Mouse (Mus musculus) testis, adult 2 months (tissue): Measurements from ENCODE around the gene Fam90a1a. TPM values are rescaled to one million over a fixed set of nuclear protein-coding genes. Genes with fewer than 3 reads are reported as not detected.
"Not testable (repeated sequence)": the region's sequence is repeated elsewhere in the genome, so short reads cannot be mapped to it uniquely, and the experiment has no call there.

Experiments used
- H3K27ac ChIP-seq: fragments of 200-500 bp; 2 replicates; pipeline ENCODE4 v1.5.1; 2012; ENCODE audit warnings: low read depth, low read length; ENCODE audit not compliant: control insufficient read depth, insufficient read depth
- H3K27me3 ChIP-seq: fragments of 200-500 bp; 2 replicates; pipeline ENCODE4 v1.6.1; 2012; ENCODE audit warnings: mild to moderate bottlenecking, low read length, moderate library complexity; ENCODE audit not compliant: control insufficient read depth, insufficient read depth
- H3K36me3 ChIP-seq: fragments of 200-500 bp; 2 replicates; pipeline ENCODE4 v1.6.1; 2012; ENCODE audit warnings: mild to moderate bottlenecking, low read length; ENCODE audit not compliant: control insufficient read depth, insufficient read depth
- H3K4me1 ChIP-seq: fragments of 200-500 bp; 2 replicates; pipeline ENCODE4 v1.6.1; 2012; ENCODE audit warnings: low read length; ENCODE audit not compliant: control insufficient read depth, insufficient read depth
- H3K4me3 ChIP-seq: fragments of 200-500 bp; 2 replicates; pipeline ENCODE4 v1.5.1; 2012; ENCODE audit warnings: low read depth, mild to moderate bottlenecking, low read length, moderate library complexity, mixed read lengths; ENCODE audit not compliant: control insufficient read depth
- CTCF ChIP-seq: fragments of 200-500 bp; IDR thresholded peaks from 2 replicates; pipeline ENCODE4 v1.5.1; 2012; ENCODE audit warnings: low read depth, mild to moderate bottlenecking, inconsistent platforms, low read length, moderate library complexity; ENCODE audit not compliant: control insufficient read depth, insufficient read depth, insufficient replicate concordance
- POLR2A ChIP-seq: fragments of 200-500 bp; IDR thresholded peaks from 2 replicates; pipeline ENCODE4 v1.6.1; 2012; ENCODE audit warnings: low read depth, mild to moderate bottlenecking, inconsistent platforms, low read length, moderate library complexity; ENCODE audit not compliant: control insufficient read depth
- polyA plus RNA-seq: library from polyadenylated mRNA; depleted of rRNA; stranded (reverse); fragments of >200 nt; gene quantifications from 2 replicates; pipeline ENCODE4 v1.2.3, GENCODE M21; 2012; rRNA removed

Fam90a1a gene
- polyA plus RNA-seq: 0.07 TPM in 1 of 2 replicates, not detected in the other

GRCm38 (mm10) chr8:21958414-21958813, at the start of gene Fam90a1a:
TSS of gene Fam90a1a (plus strand) at chr8:21958714.
- no peaks in the 10 kb centered on the region for H3K36me3 ChIP-seq
- TF ChIP-seq POLR2A (no peak), CTCF (no peak)
- H3K27ac ChIP-seq: no peak within 1 kb of the TSS
- no peaks in the 10 kb centered on the region for H3K4me1 ChIP-seq
- no peak within 1 kb of the TSS for H3K4me3 ChIP-seq
- no peaks in the 10 kb centered on the region for H3K27me3 ChIP-seq

- H3K4me1 ChIP-seq: no peaks in the 10 kb centered on the region
- H3K4me3 ChIP-seq: no peak overlapping the region
- H3K27ac ChIP-seq: no peak overlapping the region
- no peaks in the 10 kb centered on the region for H3K36me3 ChIP-seq
- no peaks in the 10 kb centered on the region for H3K27me3 ChIP-seq
- no peak for TF ChIP-seq POLR2A
- TF ChIP-seq CTCF: no peak
These were observed 46.6 kb upstream of the Fam90a1a start for GRCm38 (mm10) chr8:21911931-21912330.

- H3K4me1 ChIP-seq: no peaks in the 10 kb centered on the region
- no peaks in the 10 kb centered on the region for H3K36me3 ChIP-seq
- no peak overlapping the region for H3K27ac ChIP-seq
- no peak overlapping the region for H3K4me3 ChIP-seq
- H3K27me3 ChIP-seq: no peaks in the 10 kb centered on the region
- TF ChIP-seq POLR2A: no peak
- TF ChIP-seq CTCF: no peak
These were observed 46.0 kb upstream of the Fam90a1a start for GRCm38 (mm10) chr8:21912554-21912953.

- H3K4me1 ChIP-seq: no peaks in the 10 kb centered on the region
- no peaks in the 10 kb centered on the region for H3K27me3 ChIP-seq
- H3K27ac ChIP-seq: no peak overlapping the region
- TF ChIP-seq POLR2A (no peak), CTCF (no peak)
- no peaks in the 10 kb centered on the region for H3K36me3 ChIP-seq
- H3K4me3 ChIP-seq: no peak overlapping the region
These were observed 42.9 kb upstream of the Fam90a1a start for GRCm38 (mm10) chr8:21915625-21916024.

GRCm38 (mm10) chr8:21930754-21931153, 27.8 kb upstream of the Fam90a1a start:
- not testable (repeated sequence) for H3K27me3 ChIP-seq, H3K27ac ChIP-seq, H3K4me3 ChIP-seq, H3K36me3 ChIP-seq, H3K4me1 ChIP-seq

- H3K27ac ChIP-seq: no peak within 1 kb of the TSS
- H3K27me3 ChIP-seq: no peaks in the 10 kb centered on the region
- TF ChIP-seq CTCF (no peak), POLR2A (no peak)
- no peaks in the 10 kb centered on the region for H3K4me1 ChIP-seq
- H3K36me3 ChIP-seq: no peaks in the 10 kb centered on the region
- H3K4me3 ChIP-seq: no peak within 1 kb of the TSS
These were observed 25.9 kb upstream of the Fam90a1a start, which contains the start of gene Defb15 for GRCm38 (mm10) chr8:21932610-21933009. TSS of gene Defb15 (minus strand) at chr8:21932710.

GRCm38 (mm10) chr8:21938052-21938451, 20.5 kb upstream of the Fam90a1a start, which contains the start of gene Defb35:
TSS of gene Defb35 (plus strand) at chr8:21938352.
- not testable (repeated sequence) for H3K27me3 ChIP-seq, H3K4me1 ChIP-seq, H3K27ac ChIP-seq, H3K4me3 ChIP-seq, H3K36me3 ChIP-seq

- Histone ChIP-seq H3K27me3 (no peaks in the 10 kb centered on the region), H3K4me3 (no peak within 1 kb of the TSS), H3K4me1 (no peaks in the 10 kb centered on the region), H3K27ac (no peak within 1 kb of the TSS), H3K36me3 (no peaks in the 10 kb centered on the region)
- TF ChIP-seq CTCF: no peak
- no peak for TF ChIP-seq POLR2A
These were observed 12.1 kb upstream of the Fam90a1a start, which contains the start of gene Defb13 for GRCm38 (mm10) chr8:21946462-21946861. TSS of gene Defb13 (plus strand) at chr8:21946762.
